Mouse (Mus musculus) midbrain, embryonic 13.5 days (tissue): Measurements from ENCODE around the gene Elane. TPM values are rescaled to one million over a fixed set of nuclear protein-coding genes. Genes with fewer than 3 reads are reported as not detected.
A peak's percentile ranks its signal among the peaks of the same experiment; 100 is the strongest.

Experiments used
- ATAC-seq: fragments of 200-750 bp; cut with Nextera tagmentation; 2 replicates; pipeline ENCODE4 v1.8.0; 2017; ENCODE audit warnings: mild to moderate bottlenecking, moderate TSS enrichment, moderate library complexity
- H3K27ac ChIP-seq: fragments of 300-500 bp; sonication (generic); 2 replicates; pipeline ENCODE4 v1.5.1; 2015; ENCODE audit warnings: inconsistent platforms, mild to moderate bottlenecking, moderate library complexity
- H3K27me3 ChIP-seq: fragments of 300-500 bp; sonication (generic); 2 replicates; pipeline ENCODE4 v1.6.1; 2015; ENCODE audit warnings: mild to moderate bottlenecking, inconsistent platforms
- H3K36me3 ChIP-seq: fragments of 300-500 bp; sonication (generic); 2 replicates; pipeline ENCODE4 v1.6.1; 2015; ENCODE audit warnings: mild to moderate bottlenecking, inconsistent platforms
- H3K4me1 ChIP-seq: fragments of 300-500 bp; sonication (generic); replicated peaks from 2 replicates; pipeline ENCODE4 v1.6.1; 2015; ENCODE audit warnings: inconsistent platforms
- H3K4me2 ChIP-seq: fragments of 300-500 bp; sonication (generic); replicated peaks from 2 replicates; pipeline ENCODE4 v1.6.1; 2015; ENCODE audit warnings: moderate library complexity, mild to moderate bottlenecking, inconsistent platforms
- H3K4me3 ChIP-seq: fragments of 300-500 bp; sonication (generic); replicated peaks from 2 replicates; pipeline ENCODE4 v1.5.1; 2015; ENCODE audit warnings: mild to moderate bottlenecking, inconsistent platforms
- H3K9ac ChIP-seq: fragments of 300-500 bp; sonication (generic); replicated peaks from 2 replicates; pipeline ENCODE4 v1.6.1; 2015; ENCODE audit warnings: mild to moderate bottlenecking, inconsistent platforms
- H3K9me3 ChIP-seq: fragments of 300-500 bp; sonication (generic); 2 replicates; pipeline ENCODE4 v1.6.1; 2016; ENCODE audit warnings: mild to moderate bottlenecking, inconsistent platforms
- WGBS: fragments of 180-500 bp; shearing (Covaris S2); methylation state at CpG from one replicate; pipeline ENCODE4 v1.1.7; 2015; 5-methylcytosine and 5-hydroxymethylcytosine counted together
- polyA plus RNA-seq: library from polyadenylated mRNA; unstranded; fragments of >200 nt; fragmentation: Nextera tagmentation; extraction: Ambion mirVana; gene quantifications from 2 replicates; pipeline ENCODE4 v1.2.1, GENCODE M21; 2015

Elane gene
- polyA plus RNA-seq, 1 experiment from 2014 or later = not detected

- WGBS = 92% methylated on average over 11 of the region's 11 CpGs
- Histone ChIP-seq H3K4me2 (peak overlapping the region; percentile 100; the same call in 1 of the 2 replicates), H3K4me1 (peaks cover 40% of the 10 kb centered on the region), H3K9me3 (no peaks in the 10 kb centered on the region), H3K4me3 (no peak overlapping the region), H3K36me3 (peaks cover 77% of the 10 kb centered on the region), H3K27me3 (no peaks in the 10 kb centered on the region), H3K9ac (no peak overlapping the region; the same call in 1 of the 2 replicates), H3K27ac (peak overlapping the region; percentile 54; the same call in 1 of the 2 replicates)
- ATAC-seq = no peak
These were observed 26.9 kb upstream of the Elane start for GRCm38 (mm10) chr10:79859116-79859515.

- Histone ChIP-seq H3K27ac (no peak overlapping the region), H3K27me3 (no peaks in the 10 kb centered on the region), H3K4me1 (peaks cover 47% of the 10 kb centered on the region), H3K36me3 (peaks cover 89% of the 10 kb centered on the region), H3K9me3 (no peaks in the 10 kb centered on the region), H3K4me3 (no peak overlapping the region), H3K9ac (no peak overlapping the region), H3K4me2 (no peak overlapping the region)
- 93% methylated on average over 26 of the region's 26 CpGs for WGBS
- ATAC-seq = no peak
These were observed 25.8 kb upstream of the Elane start for GRCm38 (mm10) chr10:79860079-79860911.

GRCm38 (mm10) chr10:79861230-79862048, 24.6 kb upstream of the Elane start:
- Histone ChIP-seq H3K9me3 (no peaks in the 10 kb centered on the region), H3K4me3 (no peak overlapping the region), H3K4me1 (peaks cover 47% of the 10 kb centered on the region), H3K9ac (no peak overlapping the region), H3K27me3 (no peaks in the 10 kb centered on the region), H3K27ac (no peak overlapping the region; the same call in 1 of the 2 replicates), H3K36me3 (peaks cover 98% of the 10 kb centered on the region), H3K4me2 (no peak overlapping the region)
- ATAC-seq = no peak
- 78% methylated on average over 25 of the region's 25 CpGs for WGBS

GRCm38 (mm10) chr10:79862049-79862788, 23.8 kb upstream of the Elane start:
- H3K4me3 ChIP-seq = no peak overlapping the region
- H3K9me3 ChIP-seq = no peaks in the 10 kb centered on the region
- H3K4me2 ChIP-seq = no peak overlapping the region
- no peak overlapping the region for H3K9ac ChIP-seq
- H3K4me1 ChIP-seq = peaks cover 47% of the 10 kb centered on the region
- ATAC-seq = no peak
- WGBS = 83% methylated on average over 23 of the region's 23 CpGs
- no peaks in the 10 kb centered on the region for H3K27me3 ChIP-seq
- H3K36me3 ChIP-seq = peaks cover 98% of the 10 kb centered on the region
- peak overlapping the region; percentile 52; the same call in 1 of the 2 replicates for H3K27ac ChIP-seq

GRCm38 (mm10) chr10:79862925-79863324, 23.1 kb upstream of the Elane start:
- H3K4me1 ChIP-seq = peaks cover 44% of the 10 kb centered on the region
- no peak overlapping the region for H3K9ac ChIP-seq
- peaks cover 96% of the 10 kb centered on the region for H3K36me3 ChIP-seq
- H3K27me3 ChIP-seq = no peaks in the 10 kb centered on the region
- ATAC-seq = no peak
- 0 out of 2 replicates have a peak overlapping the region, but pooled peaks have one; percentile 21 for H3K27ac ChIP-seq
- no peak overlapping the region for H3K4me3 ChIP-seq
- 78% methylated on average over 10 of the region's 10 CpGs for WGBS
- H3K9me3 ChIP-seq = no peaks in the 10 kb centered on the region
- H3K4me2 ChIP-seq = no peak overlapping the region

GRCm38 (mm10) chr10:79864351-79865188, 21.5 kb upstream of the Elane start:
- Histone ChIP-seq H3K4me2 (no peak overlapping the region), H3K27me3 (no peaks in the 10 kb centered on the region), H3K9me3 (no peaks in the 10 kb centered on the region), H3K27ac (peak overlapping the region; percentile 35), H3K4me3 (no peak overlapping the region), H3K36me3 (peaks cover 92% of the 10 kb centered on the region), H3K4me1 (peaks cover 43% of the 10 kb centered on the region), H3K9ac (peak overlapping the region; percentile 41; the same call in 1 of the 2 replicates)
- 59% methylated on average over 10 of the region's 10 CpGs for WGBS
- ATAC-seq = peak; percentile 15

- peak overlapping the region; percentile 35 for H3K27ac ChIP-seq
- no peak overlapping the region for H3K4me3 ChIP-seq
- peak overlapping the region; percentile 41; the same call in 1 of the 2 replicates for H3K9ac ChIP-seq
- ATAC-seq = peak; percentile 34; the same call in 1 of the 2 replicates
- H3K4me2 ChIP-seq = no peak overlapping the region
- peaks cover 92% of the 10 kb centered on the region for H3K36me3 ChIP-seq
- H3K4me1 ChIP-seq = peaks cover 49% of the 10 kb centered on the region
- H3K9me3 ChIP-seq = no peaks in the 10 kb centered on the region
- no peaks in the 10 kb centered on the region for H3K27me3 ChIP-seq
- WGBS = 71% methylated on average over 12 of the region's 12 CpGs
These were observed 20.9 kb upstream of the Elane start for GRCm38 (mm10) chr10:79865189-79865601.

GRCm38 (mm10) chr10:79865801-79866295, 20.2 kb upstream of the Elane start:
- Histone ChIP-seq H3K9ac (peak overlapping the region; percentile 41; the same call in 1 of the 2 replicates), H3K4me3 (no peak overlapping the region), H3K27me3 (no peaks in the 10 kb centered on the region), H3K4me2 (no peak overlapping the region), H3K9me3 (no peaks in the 10 kb centered on the region), H3K4me1 (peaks cover 54% of the 10 kb centered on the region), H3K27ac (0 out of 2 replicates have a peak overlapping the region, but pooled peaks have one; percentile 44), H3K36me3 (peaks cover 90% of the 10 kb centered on the region)
- WGBS = 77% methylated on average over 19 of the region's 19 CpGs
- 0 out of 2 replicates have a peak, but pooled peaks have one; percentile 12 for ATAC-seq

- WGBS = 80% methylated on average over 11 of the region's 11 CpGs
- Histone ChIP-seq H3K4me1 (peaks cover 62% of the 10 kb centered on the region), H3K9me3 (no peaks in the 10 kb centered on the region), H3K36me3 (peaks cover 90% of the 10 kb centered on the region), H3K27ac (0 out of 2 replicates have a peak overlapping the region, but pooled peaks have one; percentile 44), H3K27me3 (no peaks in the 10 kb centered on the region), H3K9ac (no peak overlapping the region), H3K4me3 (no peak overlapping the region), H3K4me2 (no peak overlapping the region)
- no peak for ATAC-seq
These were observed 19.4 kb upstream of the Elane start for GRCm38 (mm10) chr10:79866601-79867000.

GRCm38 (mm10) chr10:79871845-79872244, 14.2 kb upstream of the Elane start:
- peak overlapping the region; percentile 25; the same call in 1 of the 2 replicates for H3K27ac ChIP-seq
- H3K9me3 ChIP-seq = no peaks in the 10 kb centered on the region
- no peak for ATAC-seq
- peak overlapping the region; percentile 44 for H3K9ac ChIP-seq
- peaks cover 68% of the 10 kb centered on the region for H3K4me1 ChIP-seq
- WGBS = 92% methylated on average over 8 of the region's 8 CpGs
- H3K27me3 ChIP-seq = no peaks in the 10 kb centered on the region
- H3K4me2 ChIP-seq = peak overlapping the region; percentile 97
- H3K4me3 ChIP-seq = peak overlapping the region; percentile 77
- H3K36me3 ChIP-seq = peaks cover 48% of the 10 kb centered on the region
